Mouse (Mus musculus) ES-Bruce4 (cell line): ENCODE results near the gene Olfr1411.

Experiments
- CTCF ChIP-seq: IDR thresholded peaks from one replicate; pipeline ENCODE4 v1.8.1; 2011; ENCODE audit warnings: low read depth, low read length
- EP300 ChIP-seq: IDR thresholded peaks from 2 replicates; pipeline ENCODE4 v1.6.1; 2011; ENCODE audit warnings: low read depth, low read length; ENCODE audit not compliant: insufficient read depth
- POLR2A ChIP-seq: IDR thresholded peaks from one replicate; pipeline ENCODE4 v1.8.1; 2011; ENCODE audit warnings: low read length; ENCODE audit not compliant: insufficient read depth

DNA sequence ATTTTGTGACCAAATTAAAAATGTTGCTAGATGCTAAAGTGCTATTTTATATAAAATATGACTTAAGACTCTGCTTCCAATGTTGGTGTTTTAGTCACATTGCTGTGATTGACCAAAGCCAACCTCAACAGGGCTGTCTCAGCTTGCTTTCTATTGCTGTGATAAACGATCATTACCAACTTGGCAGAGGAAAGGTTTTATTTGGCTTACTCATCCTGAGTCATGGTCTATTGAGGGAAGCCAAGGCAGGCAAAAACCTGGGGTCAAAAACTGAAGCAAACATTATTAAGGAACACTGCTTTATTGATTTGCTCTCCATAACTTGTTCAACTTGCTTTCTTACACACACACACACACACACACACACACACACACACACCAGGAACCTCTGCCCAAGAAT is 21.8 kb downstream of the Olfr1411 start:
- TF ChIP-seq CTCF (no peak), EP300 (no peak), POLR2A (no peak)
